Mouse (Mus musculus): ENCODE measurements at regions not wholly inside any gene's neighbourhood (a gene's known extent, or its start where the extent isn't known, plus 50 kb on each side); places are given as distances from the start of the nearest gene placed in this dataset.
"Not testable (repeated sequence)": the region's sequence is repeated elsewhere in the genome, so short reads cannot be mapped to it uniquely, and the experiment has no call there.

- Histone ChIP-seq H3K27ac (ENCODE audit: insufficient read depth, low read depth, low read length) (no peak overlapping the region), H3K4me1 (ENCODE audit: control insufficient read depth, insufficient read depth, low read length) (no peaks in the 10 kb centered on the region), H3K4me3 (ENCODE audit: insufficient read depth, low read depth, low read length) (no peak overlapping the region)
- TF ChIP-seq CTCF (IDR thresholded peaks at IDR 0.05; ENCODE audit: insufficient read depth, low read depth, low read length) (no peak), POLR2A (IDR thresholded peaks at IDR 0.05; ENCODE audit: insufficient read depth, low read depth, low read length) (no peak)
- WGBS: 89% methylated on average over 5 of the region's 5 CpGs
These were observed 126.8 kb upstream of the Nudt7 start for GRCm38 (mm10) chr8:114006587-114006986.

GRCm38 (mm10) chr8:114007103-114007502, 126.3 kb upstream of the Nudt7 start:
- TF ChIP-seq CTCF (IDR thresholded peaks at IDR 0.05; ENCODE audit: insufficient read depth, low read depth, low read length): no peak
- TF ChIP-seq POLR2A (IDR thresholded peaks at IDR 0.05; ENCODE audit: insufficient read depth, low read depth, low read length): no peak
- no peak overlapping the region for H3K4me3 ChIP-seq (ENCODE audit: insufficient read depth, low read depth, low read length)
- WGBS: 91% methylated on average over 10 of the region's 10 CpGs
- no peaks in the 10 kb centered on the region for H3K4me1 ChIP-seq (ENCODE audit: control insufficient read depth, insufficient read depth, low read length)
- H3K27ac ChIP-seq (ENCODE audit: insufficient read depth, low read depth, low read length): no peak overlapping the region

DNA sequence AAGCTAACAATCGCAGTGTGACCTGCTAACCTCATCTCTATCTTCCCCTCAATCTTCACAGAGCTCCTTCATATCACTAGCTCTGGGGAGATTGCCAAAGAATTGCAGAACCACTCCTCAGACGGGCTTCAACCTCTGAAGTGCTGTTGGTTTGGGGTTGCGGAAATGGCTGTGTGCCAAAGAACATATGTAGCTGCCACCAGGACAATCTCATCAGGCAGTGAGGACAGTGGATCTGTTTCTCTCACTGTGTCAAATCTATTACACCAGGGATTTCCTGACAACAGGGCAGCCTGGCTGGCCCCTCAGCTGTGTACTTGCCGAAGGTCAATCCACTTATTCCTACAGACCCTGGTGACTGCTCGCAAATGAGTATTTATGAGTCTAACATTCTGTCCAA, 115.0 kb upstream of the Nudt7 start:
- no peak overlapping the region for H3K4me3 ChIP-seq (ENCODE audit: insufficient read depth, low read depth, low read length)
- TF ChIP-seq CTCF (IDR thresholded peaks at IDR 0.05; ENCODE audit: insufficient read depth, low read depth, low read length): no peak
- no peak for TF ChIP-seq POLR2A (IDR thresholded peaks at IDR 0.05; ENCODE audit: insufficient read depth, low read depth, low read length)
- no peaks in the 10 kb centered on the region for H3K4me1 ChIP-seq (ENCODE audit: control insufficient read depth, insufficient read depth, low read length)
- no peak overlapping the region for H3K27ac ChIP-seq (ENCODE audit: insufficient read depth, low read depth, low read length)
- WGBS: 79% methylated on average over 5 of the region's 5 CpGs

- not testable (repeated sequence) for H3K4me1 ChIP-seq (ENCODE audit: control insufficient read depth, insufficient read depth, low read length); H3K4me3 ChIP-seq (ENCODE audit: insufficient read depth, low read depth, low read length); H3K27ac ChIP-seq (ENCODE audit: insufficient read depth, low read depth, low read length)
- WGBS: 97% methylated on average over 9 of the region's 9 CpGs
These were observed 103.2 kb upstream of the Nudt7 start for GRCm38 (mm10) chr8:114030141-114030540.

- TF ChIP-seq CTCF (IDR thresholded peaks at IDR 0.05; ENCODE audit: insufficient read depth, low read depth, low read length) (no peak), POLR2A (IDR thresholded peaks at IDR 0.05; ENCODE audit: insufficient read depth, low read depth, low read length) (no peak)
- 85% methylated on average over 8 of the region's 8 CpGs for WGBS
- Histone ChIP-seq H3K4me3 (ENCODE audit: insufficient read depth, low read depth, low read length) (no peak overlapping the region), H3K27ac (ENCODE audit: insufficient read depth, low read depth, low read length) (no peak overlapping the region), H3K4me1 (ENCODE audit: control insufficient read depth, insufficient read depth, low read length) (no peaks in the 10 kb centered on the region)
These were observed 80.9 kb upstream of the Nudt7 start for GRCm38 (mm10) chr8:114052426-114052825.

- TF ChIP-seq POLR2A (IDR thresholded peaks at IDR 0.05; ENCODE audit: insufficient read depth, low read depth, low read length) (no peak), CTCF (IDR thresholded peaks at IDR 0.05; ENCODE audit: insufficient read depth, low read depth, low read length) (no peak)
- no peak overlapping the region for H3K4me3 ChIP-seq (ENCODE audit: insufficient read depth, low read depth, low read length)
- H3K27ac ChIP-seq (ENCODE audit: insufficient read depth, low read depth, low read length): no peak overlapping the region
- no peaks in the 10 kb centered on the region for H3K4me1 ChIP-seq (ENCODE audit: control insufficient read depth, insufficient read depth, low read length)
These were observed 69.8 kb upstream of the Nudt7 start for GRCm38 (mm10) chr8:114063566-114063965.

DNA sequence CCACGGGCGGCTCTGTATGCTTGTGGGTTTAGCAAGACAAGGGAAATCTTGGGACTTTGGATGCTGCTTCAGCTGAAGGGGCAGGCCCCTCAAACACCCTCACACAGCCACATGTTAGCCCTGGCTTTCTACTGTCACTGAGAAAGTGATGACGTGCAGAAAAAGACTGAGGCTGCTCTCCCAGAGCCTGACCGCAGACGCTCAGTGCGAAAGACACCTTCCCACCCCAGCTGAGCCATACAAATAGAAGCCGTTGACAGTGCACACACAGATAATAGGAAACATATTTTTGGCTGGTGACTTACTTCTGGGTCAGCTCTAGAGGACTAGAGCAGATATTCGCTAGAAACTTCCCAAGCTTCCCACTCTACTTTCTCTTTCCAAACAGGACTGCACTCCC, 61.0 kb upstream of the Nudt7 start:
- Histone ChIP-seq H3K27ac (ENCODE audit: insufficient read depth, low read depth, low read length) (no peak overlapping the region), H3K4me1 (ENCODE audit: control insufficient read depth, insufficient read depth, low read length) (no peaks in the 10 kb centered on the region), H3K4me3 (ENCODE audit: insufficient read depth, low read depth, low read length) (no peak overlapping the region)
- 89% methylated on average over 8 of the region's 8 CpGs for WGBS
- no peak for TF ChIP-seq POLR2A (IDR thresholded peaks at IDR 0.05; ENCODE audit: insufficient read depth, low read depth, low read length)
- no peak for TF ChIP-seq CTCF (IDR thresholded peaks at IDR 0.05; ENCODE audit: insufficient read depth, low read depth, low read length)

DNA sequence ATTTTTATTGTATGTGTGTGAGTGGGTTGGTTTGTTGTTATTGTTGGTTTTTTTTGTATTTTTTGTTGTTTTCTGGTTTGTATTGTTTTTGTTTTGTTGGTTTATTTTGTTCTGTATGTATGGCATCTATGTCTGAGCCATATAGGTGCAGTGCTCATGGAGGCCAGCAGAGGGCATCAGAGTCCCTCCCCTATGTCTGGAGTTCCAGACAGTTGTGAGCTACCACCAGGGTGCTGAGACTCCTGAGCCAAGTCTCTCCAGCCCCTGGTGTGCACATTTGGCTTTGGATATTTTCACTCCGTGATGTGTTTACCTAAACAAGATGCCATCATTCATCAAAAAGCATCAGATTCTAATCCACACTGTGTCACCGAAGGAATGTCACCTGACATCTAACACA, 59.2 kb upstream of the Nudt7 start:
- no peak overlapping the region for H3K27ac ChIP-seq (ENCODE audit: insufficient read depth, low read depth, low read length)
- H3K4me3 ChIP-seq (ENCODE audit: insufficient read depth, low read depth, low read length): no peak overlapping the region
- H3K4me1 ChIP-seq (ENCODE audit: control insufficient read depth, insufficient read depth, low read length): no peaks in the 10 kb centered on the region
- TF ChIP-seq CTCF (IDR thresholded peaks at IDR 0.05; ENCODE audit: insufficient read depth, low read depth, low read length) (no peak), POLR2A (IDR thresholded peaks at IDR 0.05; ENCODE audit: insufficient read depth, low read depth, low read length) (no peak)
- 93% methylated on average over 2 of the region's 2 CpGs for WGBS

DNA sequence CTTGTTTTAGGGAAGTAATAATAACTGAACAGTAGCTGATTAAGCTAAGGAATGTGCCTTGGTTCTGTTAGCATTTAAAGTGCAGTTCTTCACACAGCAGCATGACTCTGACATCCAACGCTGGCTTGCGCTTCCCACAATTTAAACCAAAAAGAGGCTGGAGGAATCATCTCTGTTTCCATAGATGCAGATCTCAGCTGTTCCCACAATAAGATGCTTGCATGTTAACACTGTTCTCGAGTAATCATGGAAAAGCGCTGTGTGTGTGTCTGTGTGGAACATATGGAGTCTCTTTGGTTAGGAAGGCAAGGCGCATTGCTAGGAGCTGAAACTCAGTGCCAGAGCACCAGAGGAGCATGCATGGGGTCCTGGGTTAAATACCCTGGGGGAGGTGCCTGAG, 56.7 kb upstream of the Nudt7 start:
- TF ChIP-seq CTCF (IDR thresholded peaks at IDR 0.05; ENCODE audit: insufficient read depth, low read depth, low read length): no peak
- TF ChIP-seq POLR2A (IDR thresholded peaks at IDR 0.05; ENCODE audit: insufficient read depth, low read depth, low read length): no peak
- no peak overlapping the region for H3K27ac ChIP-seq (ENCODE audit: insufficient read depth, low read depth, low read length)
- WGBS: 45% methylated on average over 5 of the region's 5 CpGs

DNA sequence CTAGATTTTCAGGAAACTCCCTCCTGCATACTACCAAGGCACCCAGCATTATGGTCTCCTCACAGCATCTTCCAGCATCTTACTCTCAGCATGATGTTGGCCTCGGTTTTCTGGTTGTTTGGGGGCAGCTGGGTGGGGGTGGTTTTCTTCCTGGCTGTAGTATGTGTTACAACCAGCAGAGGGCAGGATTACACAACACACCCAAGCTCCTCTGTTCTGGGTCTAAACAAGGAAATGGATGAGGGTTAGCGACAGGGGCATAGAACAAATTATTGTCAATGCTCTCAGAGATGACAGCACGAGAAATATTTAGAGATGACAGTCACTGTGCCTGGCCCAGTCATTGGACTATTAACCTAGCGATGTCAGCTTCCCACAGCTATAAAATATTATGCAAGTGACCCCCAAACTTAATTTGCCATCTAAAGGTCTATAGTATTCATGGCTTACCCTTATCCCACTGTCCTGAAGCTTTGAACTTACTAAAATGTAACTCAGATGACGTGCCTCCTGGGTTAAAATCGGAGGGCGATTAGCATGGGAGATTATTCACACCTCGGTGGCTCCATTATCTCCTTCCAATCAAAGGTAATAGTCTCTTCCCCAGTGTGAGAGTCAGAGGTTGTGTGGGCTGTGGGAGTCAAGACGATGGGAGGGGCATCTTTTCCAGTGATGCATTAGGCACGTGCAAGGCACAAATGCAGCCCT, 52.2 kb upstream of the Nudt7 start:
- 6% methylated on average over 10 of the region's 10 CpGs for WGBS
- H3K27ac ChIP-seq (ENCODE audit: insufficient read depth, low read depth, low read length): no peak overlapping the region
- no peak overlapping the region for H3K4me3 ChIP-seq (ENCODE audit: insufficient read depth, low read depth, low read length)
- H3K4me1 ChIP-seq (ENCODE audit: control insufficient read depth, insufficient read depth, low read length): no peaks in the 10 kb centered on the region
- no peak for TF ChIP-seq POLR2A (IDR thresholded peaks at IDR 0.05; ENCODE audit: insufficient read depth, low read depth, low read length)
- TF ChIP-seq CTCF (IDR thresholded peaks at IDR 0.05; ENCODE audit: insufficient read depth, low read depth, low read length): peak; percentile 23; the same call in 1 of the 2 replicates

More for the DNA sequence above, 56.7 kb upstream of the Nudt7 start:
- H3K4me1 ChIP-seq (ENCODE audit: control insufficient read depth, insufficient read depth, low read length): no peaks in the 10 kb centered on the region
- H3K4me3 ChIP-seq (ENCODE audit: insufficient read depth, low read depth, low read length): no peak overlapping the region
